Mouse (Mus musculus) CH12.LX (cell line): ENCODE data around the gene 5330417C22Rik. TPM values are rescaled to one million over a fixed set of nuclear protein-coding genes. Genes with fewer than 3 reads are reported as not detected.

ENCODE experiments used
- DNase-seq: peaks from one replicate; pipeline ENCODE4 v3.0.0-alpha.2; 2013; ENCODE audit errors: extremely low read depth
- H3K27ac ChIP-seq: 2 replicates; pipeline ENCODE4 v1.5.1; 2012; ENCODE audit warnings: low read depth, mild to moderate bottlenecking, control low read depth, moderate library complexity; ENCODE audit not compliant: insufficient read depth
- H3K27me3 ChIP-seq: replicated peaks from 2 replicates; pipeline ENCODE3; 2012; ENCODE audit warnings: inconsistent platforms
- H3K36me3 ChIP-seq, 2 experiments: replicated peaks in 1 of 2; 2 replicates each; pipeline versions ENCODE3 to v1.6.1; 2012; ENCODE audit warnings: inconsistent platforms in 1 of 2, low read length in 1 of 2, mild to moderate bottlenecking in 1 of 2, mixed read lengths in 1 of 2, moderate library complexity in 1 of 2; ENCODE audit not compliant: control insufficient read depth in 1 of 2, insufficient read depth in 1 of 2
- H3K4me1 ChIP-seq, 2 experiments: 2 replicates each; pipeline ENCODE4 v1.6.1; 2012; ENCODE audit warnings: inconsistent platforms in 1 of 2, moderate library complexity in 1 of 2; ENCODE audit not compliant: insufficient read depth in 2 of 2, control insufficient read depth in 1 of 2
- H3K4me2 ChIP-seq: 2 replicates; pipeline ENCODE4 v1.6.1; 2012; ENCODE audit warnings: low read depth, mild to moderate bottlenecking, control low read depth; ENCODE audit not compliant: poor library complexity, insufficient read depth, severe bottlenecking
- H3K4me3 ChIP-seq, 3 experiments: fragments of 150-350 bp in 1 of 3; sonication (generic) in 1 of 3; replicated peaks in 1 of 3; 2 replicates each; pipeline versions ENCODE3 to v1.5.1; 2011 to 2012; ENCODE audit warnings: low read depth in 2 of 3, low read length in 2 of 3, mild to moderate bottlenecking in 2 of 3, moderate library complexity in 2 of 3, control low read depth in 1 of 3, improper control_type of control experiment in 1 of 3, inconsistent platforms in 1 of 3, mixed read lengths in 1 of 3; ENCODE audit not compliant: poor library complexity in 1 of 3
- H3K79me2 ChIP-seq: replicated peaks from 2 replicates; pipeline ENCODE4 v1.6.1; 2012; ENCODE audit warnings: mild to moderate bottlenecking, moderate library complexity; ENCODE audit not compliant: control insufficient read depth, poor library complexity, insufficient read depth, severe bottlenecking; ENCODE audit errors: extremely low read depth
- H3K9ac ChIP-seq: 2 replicates; pipeline ENCODE4 v1.6.1; 2012; ENCODE audit warnings: low read depth, mild to moderate bottlenecking, control low read depth, moderate library complexity; ENCODE audit not compliant: insufficient read depth
- H3K9me3 ChIP-seq: replicated peaks from 2 replicates; pipeline ENCODE3; 2012; ENCODE audit warnings: low read length, inconsistent platforms, mixed read lengths
- BHLHE40 ChIP-seq: IDR thresholded peaks from 2 replicates; pipeline ENCODE4 v1.6.1; 2011; ENCODE audit warnings: mild to moderate bottlenecking, low read depth, low read length, improper control_type of control experiment
- CHD2 ChIP-seq: IDR thresholded peaks from 2 replicates; pipeline ENCODE4 v1.6.1; 2011; ENCODE audit warnings: low read length, improper control_type of control experiment
- CTCF ChIP-seq, 2 experiments: IDR thresholded peaks in 1 of 2; conservative IDR thresholded peaks in 1 of 2; 2 replicates each; pipeline ENCODE4 v1.5.1; 2011 to 2012; ENCODE audit warnings: low read depth in 2 of 2, low read length in 2 of 2, improper control_type of control experiment in 1 of 2, inconsistent platforms in 1 of 2, mild to moderate bottlenecking in 1 of 2, moderate library complexity in 1 of 2
- E2F4 ChIP-seq: IDR thresholded peaks from 2 replicates; pipeline ENCODE4 v1.6.1; 2011; ENCODE audit warnings: low read depth, low read length, improper control_type of control experiment; ENCODE audit not compliant: insufficient replicate concordance
- ELF1 ChIP-seq: IDR thresholded peaks from 2 replicates; pipeline ENCODE4 v1.6.1; 2014; ENCODE audit warnings: low read depth, mild to moderate bottlenecking, inconsistent platforms, low read length, improper control_type of control experiment
- IRF4 ChIP-seq: IDR thresholded peaks from 2 replicates; pipeline ENCODE4 v1.6.1; 2014; ENCODE audit warnings: low read depth, mild to moderate bottlenecking, inconsistent platforms, low read length, improper control_type of control experiment
- JUN ChIP-seq: IDR thresholded peaks from 2 replicates; pipeline ENCODE4 v1.6.1; 2011; ENCODE audit warnings: low read depth, mild to moderate bottlenecking, low read length, improper control_type of control experiment, moderate library complexity; ENCODE audit not compliant: insufficient read depth
- JUND ChIP-seq: conservative IDR thresholded peaks from 2 replicates; pipeline ENCODE4 v1.6.1; 2011; ENCODE audit warnings: low read depth, low read length, improper control_type of control experiment
- KAT2A ChIP-seq: IDR thresholded peaks from 2 replicates; pipeline ENCODE4 v1.6.1; 2012; ENCODE audit warnings: low read length, improper control_type of control experiment, inconsistent platforms; ENCODE audit not compliant: insufficient replicate concordance
- MAFK ChIP-seq: IDR thresholded peaks from 2 replicates; pipeline ENCODE4 v1.6.1; 2011; ENCODE audit warnings: low read length, improper control_type of control experiment; ENCODE audit not compliant: insufficient replicate concordance
- MAX ChIP-seq: IDR thresholded peaks from 2 replicates; pipeline ENCODE4 v1.6.1; 2011; ENCODE audit warnings: low read length, improper control_type of control experiment
- MAZ ChIP-seq: IDR thresholded peaks from 2 replicates; pipeline ENCODE4 v1.6.1; 2012; ENCODE audit warnings: low read depth, mild to moderate bottlenecking, inconsistent platforms, low read length, improper control_type of control experiment, moderate library complexity
- MEF2A ChIP-seq: IDR thresholded peaks from 2 replicates; pipeline ENCODE4 v1.6.1; 2014; ENCODE audit warnings: low read depth, mild to moderate bottlenecking, inconsistent platforms, low read length, improper control_type of control experiment, borderline replicate concordance
- MXI1 ChIP-seq: IDR thresholded peaks from 2 replicates; pipeline ENCODE4 v1.6.1; 2011; ENCODE audit warnings: mild to moderate bottlenecking, low read depth, low read length, improper control_type of control experiment
- NRF1 ChIP-seq: IDR thresholded peaks from 2 replicates; pipeline ENCODE4 v1.6.1; 2014; ENCODE audit warnings: low read depth, mild to moderate bottlenecking, inconsistent platforms, low read length, improper control_type of control experiment, moderate library complexity
- PAX5 ChIP-seq: IDR thresholded peaks from 2 replicates; pipeline ENCODE4 v1.6.1; 2012; ENCODE audit warnings: low read length, inconsistent platforms, mixed read lengths
- POLR2AphosphoS2 ChIP-seq: IDR thresholded peaks from 2 replicates; pipeline ENCODE4 v1.6.1; 2011; ENCODE audit warnings: low read depth, low read length, improper control_type of control experiment
- RAD21 ChIP-seq: IDR thresholded peaks from 2 replicates; pipeline ENCODE4 v1.6.1; 2011; ENCODE audit warnings: low read depth, mild to moderate bottlenecking, low read length, improper control_type of control experiment, moderate library complexity
- RCOR1 ChIP-seq: conservative IDR thresholded peaks from 2 replicates; pipeline ENCODE4 v1.6.1; 2012; ENCODE audit warnings: low read depth, mild to moderate bottlenecking, inconsistent platforms, low read length, improper control_type of control experiment
- SIN3A ChIP-seq: IDR thresholded peaks from 2 replicates; pipeline ENCODE4 v1.6.1; 2012; ENCODE audit warnings: low read length, improper control_type of control experiment, inconsistent platforms
- SMC3 ChIP-seq: IDR thresholded peaks from 2 replicates; pipeline ENCODE4 v1.6.1; 2011; ENCODE audit warnings: low read depth, low read length, improper control_type of control experiment
- TBP ChIP-seq: conservative IDR thresholded peaks from 2 replicates; pipeline ENCODE4 v1.6.1; 2011; ENCODE audit warnings: low read depth, low read length, improper control_type of control experiment
- TCF12 ChIP-seq: IDR thresholded peaks from 2 replicates; pipeline ENCODE4 v1.6.1; 2014; ENCODE audit warnings: low read depth, mild to moderate bottlenecking, inconsistent platforms, low read length, improper control_type of control experiment
- UBTF ChIP-seq: IDR thresholded peaks from 2 replicates; pipeline ENCODE4 v1.6.1; 2012; ENCODE audit warnings: low read depth, mild to moderate bottlenecking, inconsistent platforms, low read length, improper control_type of control experiment, moderate library complexity
- USF1 ChIP-seq: IDR thresholded peaks from 2 replicates; pipeline ENCODE4 v1.6.1; 2014; ENCODE audit warnings: low read depth, mild to moderate bottlenecking, inconsistent platforms, low read length, improper control_type of control experiment
- USF2 ChIP-seq: conservative IDR thresholded peaks from 2 replicates; pipeline ENCODE4 v1.6.1; 2011; ENCODE audit warnings: low read depth, low read length, improper control_type of control experiment
- ZC3H11A ChIP-seq: IDR thresholded peaks from 2 replicates; pipeline ENCODE4 v1.6.1; 2012; ENCODE audit warnings: low read depth, mild to moderate bottlenecking, inconsistent platforms, low read length, improper control_type of control experiment
- ZMIZ1 ChIP-seq: IDR thresholded peaks from 2 replicates; pipeline ENCODE4 v1.6.1; 2012; ENCODE audit warnings: low read depth, mild to moderate bottlenecking, inconsistent platforms, low read length, improper control_type of control experiment
- ZNF384 ChIP-seq: IDR thresholded peaks from 2 replicates; pipeline ENCODE4 v1.6.1; 2012; ENCODE audit warnings: low read depth, low read length, improper control_type of control experiment, inconsistent platforms
- dilution Hi-C: fragments of 300-500 bp; cut with MboI; formaldehyde crosslinking; loops from 2 replicates; pipeline ENCODE4 v1.14.3; 2020; ENCODE audit warnings: low sequenced_read_pairs; ENCODE audit not compliant: extremely low pct_unique_long_range_greater_than_20kb, extremely low pct_ligation_motif_present
- in situ Hi-C: fragments of 300-500 bp; cut with MboI; formaldehyde crosslinking; loops from 3 replicates; pipeline ENCODE4 v1.14.3; 2019; ENCODE audit warnings: low sequenced_read_pairs, low pct_ligation_motif_present, low pct_unique_long_range_greater_than_20kb, mixed read lengths
- polyA plus RNA-seq: library from polyadenylated mRNA; unstranded; fragments of >175 nt; gene quantifications from 2 replicates; pipeline ENCODE4 v1.2.1, GENCODE M21; 2012; ENCODE audit warnings: low read depth; ENCODE audit not compliant: insufficient read length
- total RNA-seq, 2 experiments: library from RNA; depleted of rRNA; stranded (reverse); fragments of 300-350 nt in 1 of 2; fragments of >200 nt in 1 of 2; gene quantifications; 2 replicates each; pipeline ENCODE4 v1.2.3; 2012 to 2014

The 5330417C22Rik gene
- total and polyA plus RNA-seq, 3 experiments, result 0.05 to 0.27 (median 0.17) TPM

- no peak overlapping the region; the same call in 1 of the 2 replicates for H3K27ac ChIP-seq
- H3K36me3 ChIP-seq, result peaks cover 11 to 23% of the 10 kb centered on the region in 2 experiments
- no peak for DNase-seq
- in situ Hi-C loops (no loop called here), dilution Hi-C loops (no loop called here)
- peaks cover 4% of the 10 kb centered on the region for H3K27me3 ChIP-seq
- no peak for TF ChIP-seq MAFK
- no peak for TF ChIP-seq TCF12
- no peak for TF ChIP-seq CTCF (conservative IDR thresholded peaks at IDR 0.05 in 1 of 2, IDR thresholded peaks at IDR 0.05 in 1 of 2; ENCODE audit: low read depth in 2 of 2, low read length in 2 of 2)
- no peak for TF ChIP-seq USF1
- no peak for TF ChIP-seq E2F4
- TF ChIP-seq JUND, result no peak
- no peak for TF ChIP-seq SIN3A
- TF ChIP-seq KAT2A, result no peak
- no peak for TF ChIP-seq CHD2
- no peak for TF ChIP-seq ZMIZ1
- no peak for TF ChIP-seq TBP
- no peak for TF ChIP-seq USF2
- TF ChIP-seq IRF4, result no peak
- TF ChIP-seq SMC3, result no peak
- no peak for TF ChIP-seq RAD21
- no peak for TF ChIP-seq BHLHE40
- TF ChIP-seq POLR2AphosphoS2, result no peak
- peak overlapping the region; percentile 43 for H3K9ac ChIP-seq
- no peaks in the 10 kb centered on the region for H3K9me3 ChIP-seq
- peak overlapping the region; percentile 83 to 94 (median 86) for H3K4me3 ChIP-seq
- H3K4me1 ChIP-seq, result peaks cover 13 to 43% of the 10 kb centered on the region in 2 experiments
- peaks cover 42% of the 10 kb centered on the region for H3K79me2 ChIP-seq
- peak overlapping the region; percentile 60 for H3K4me2 ChIP-seq
These were observed 91.0 kb downstream of the 5330417C22Rik start for GRCm38 (mm10) chr3:108445366-108445705.

DNA sequence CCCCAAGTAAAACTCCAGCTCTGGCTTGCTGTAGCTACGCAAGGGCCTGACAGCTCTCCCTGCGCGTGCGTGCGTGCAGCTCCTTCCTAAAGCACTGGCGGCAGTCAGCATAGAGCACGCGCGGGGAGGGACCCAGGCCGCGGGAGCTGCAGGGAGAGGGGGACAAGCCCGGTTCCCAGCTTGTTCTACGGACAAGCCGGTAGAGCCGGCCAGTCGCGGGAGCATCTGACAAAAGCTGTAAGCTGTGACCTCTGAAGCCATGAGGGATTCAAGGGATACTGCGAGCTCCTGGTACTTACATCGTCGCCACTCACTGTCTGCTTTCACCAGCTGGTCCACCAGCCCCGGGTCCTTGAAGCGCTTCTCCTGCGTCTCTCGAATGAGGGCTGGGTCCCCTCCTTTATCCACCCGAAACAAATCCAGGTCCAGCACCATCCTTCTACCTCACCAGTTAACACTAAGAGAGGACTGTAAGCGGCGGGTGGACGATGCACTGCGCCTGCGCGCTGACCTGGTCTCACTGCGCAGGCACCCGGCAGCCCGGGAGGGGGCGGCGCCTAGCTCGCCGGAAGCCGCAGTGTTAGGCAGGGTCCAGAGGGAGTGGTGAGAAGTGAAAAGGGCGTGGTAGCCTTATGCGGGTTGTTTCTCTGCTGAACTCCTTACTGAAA, 91.5 kb downstream of the 5330417C22Rik start, which contains the start of gene Sars:
Gene Sars, minus strand, starts transcription at position 512 of the 668 bp plus-strand sequence.
- Histone ChIP-seq H3K36me3 (peaks cover 12 to 28% of the 10 kb centered on the region in 2 experiments), H3K9ac (peak within 1 kb of the TSS; percentile 100), H3K9me3 (no peaks in the 10 kb centered on the region), H3K4me2 (peak within 1 kb of the TSS; percentile 60), H3K4me1 (peaks cover 15 to 48% of the 10 kb centered on the region in 2 experiments), H3K4me3 (peak within 1 kb of the TSS; percentile 83 to 94 (median 86)), H3K27ac (peak within 1 kb of the TSS; percentile 87), H3K27me3 (peaks cover 4% of the 10 kb centered on the region), H3K79me2 (peaks cover 47% of the 10 kb centered on the region)
- in situ Hi-C loops (no loop called here), dilution Hi-C loops (no loop called here)
- DNase-seq, result peak; percentile 92
- TF ChIP-seq ZNF384 (no peak), PAX5 (no peak), UBTF (no peak; the same call in 1 of the 2 replicates), JUN (no peak), NRF1 (peak; percentile 90), MAZ (peak; percentile 67; the same call in 1 of the 2 replicates), MAX (peak; percentile 30; the same call in 1 of the 2 replicates), ZMIZ1 (peak; percentile 22; the same call in 1 of the 2 replicates), CTCF (conservative IDR thresholded peaks at IDR 0.05 in 1 of 2, IDR thresholded peaks at IDR 0.05 in 1 of 2; ENCODE audit: low read depth in 2 of 2, low read length in 2 of 2) (no peak), BHLHE40 (peak; percentile 74), IRF4 (peak; percentile 10; the same call in 1 of the 2 replicates), POLR2AphosphoS2 (no peak; the same call in 1 of the 2 replicates), MAFK (no peak), ELF1 (peak; percentile 82), TCF12 (peak; percentile 69), RCOR1 (no peak), KAT2A (no peak), CHD2 (no peak), TBP (no peak), SMC3 (no peak), USF2 (no peak), MXI1 (peak; percentile 82), E2F4 (no peak), MEF2A (no peak), ZC3H11A (no peak)
